Mouse (Mus musculus) CH12.LX (cell line): ENCODE measurements around the gene Zc3h15.

ENCODE experiments used
- E2F4 ChIP-seq: IDR thresholded peaks from 2 replicates; pipeline ENCODE4 v1.6.1; 2011; ENCODE audit warnings: low read depth, low read length, improper control_type of control experiment; ENCODE audit not compliant: insufficient replicate concordance
- EP300 ChIP-seq: IDR thresholded peaks from 2 replicates; pipeline ENCODE4 v1.6.1; 2011; ENCODE audit warnings: low read length, improper control_type of control experiment
- ETS1 ChIP-seq: conservative IDR thresholded peaks from 2 replicates; pipeline ENCODE4 v1.6.1; 2012; ENCODE audit warnings: low read depth, mild to moderate bottlenecking, inconsistent platforms, low read length, improper control_type of control experiment, moderate library complexity
- GABPA ChIP-seq: IDR thresholded peaks from 2 replicates; pipeline ENCODE4 v1.6.1; 2012; ENCODE audit warnings: low read depth, low read length, improper control_type of control experiment, inconsistent platforms; ENCODE audit not compliant: insufficient replicate concordance
- MEF2A ChIP-seq: IDR thresholded peaks from 2 replicates; pipeline ENCODE4 v1.6.1; 2014; ENCODE audit warnings: low read depth, mild to moderate bottlenecking, inconsistent platforms, low read length, improper control_type of control experiment, borderline replicate concordance
- MYC ChIP-seq: IDR thresholded peaks from 2 replicates; pipeline ENCODE4 v1.6.1; 2011; ENCODE audit warnings: low read depth, mild to moderate bottlenecking, improper control_type of control experiment, low read length
- POLR2A ChIP-seq: IDR thresholded peaks from 2 replicates; pipeline ENCODE4 v1.6.1; 2011; ENCODE audit warnings: low read depth, mild to moderate bottlenecking, improper control_type of control experiment, low read length
- RAD21 ChIP-seq: IDR thresholded peaks from 2 replicates; pipeline ENCODE4 v1.6.1; 2011; ENCODE audit warnings: low read depth, mild to moderate bottlenecking, low read length, improper control_type of control experiment, moderate library complexity
- ZC3H11A ChIP-seq: IDR thresholded peaks from 2 replicates; pipeline ENCODE4 v1.6.1; 2012; ENCODE audit warnings: low read depth, mild to moderate bottlenecking, inconsistent platforms, low read length, improper control_type of control experiment

- TF ChIP-seq ZC3H11A (no peak), POLR2A (peak; percentile 91), GABPA (no peak; the same call in 1 of the 2 replicates), EP300 (no peak), ETS1 (peak; percentile 21; the same call in 1 of the 2 replicates), RAD21 (peak; percentile 55), MYC (peak; percentile 82), E2F4 (no peak), MEF2A (peak; percentile 84)
These were observed at the start of gene Zc3h15 for GRCm38 (mm10) chr2:83644276-83645252.
